ENCODE assay signal across 8 mouse cellular contexts in the genomic region with DNA sequence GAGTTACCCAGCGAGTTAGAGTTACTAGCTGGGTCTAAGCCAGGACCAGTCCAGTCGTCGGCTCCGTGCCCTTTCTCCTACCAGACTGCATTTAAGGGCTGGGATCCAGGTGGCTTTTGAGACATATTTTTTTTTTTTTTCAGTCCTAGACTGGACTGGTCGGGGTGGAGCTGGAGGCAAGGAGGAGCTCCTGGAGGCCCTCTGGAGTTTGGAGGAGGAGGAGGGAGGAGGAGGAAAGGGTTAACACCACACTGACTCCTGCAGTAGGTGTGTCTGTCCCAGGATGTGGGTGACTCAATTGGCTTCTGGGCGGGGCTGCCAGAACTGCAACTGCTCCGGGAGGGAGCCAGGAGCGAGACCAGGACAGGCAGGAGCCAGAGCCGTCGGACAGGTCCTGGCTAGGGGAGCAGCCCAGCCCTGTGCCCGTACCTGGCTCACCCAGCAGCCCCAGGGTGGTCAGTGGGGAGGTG. TPM values are rescaled to one million over a fixed set of nuclear protein-coding genes. Genes with fewer than 3 reads are reported as not detected.
DNase-seq lines count a peak whose midpoint lies in the region; ATAC-seq lines count a peak whose summit lies in the region.

No protein-coding gene starts in this region.

- intact Hi-C loops in heart, postnatal 10 days (cut with DNase I): no loop called here

- DNase-seq in 3134 (ENCODE audit: extremely low read depth, insufficient read length, low spot score) (peak; percentile 87), ZHBTc4 (ENCODE audit: low read depth, low spot score) (peak; percentile 84)
- DNase-seq in fibroblast of lung, adult 2 months (ENCODE audit: low read depth): peak; percentile 84
- DNase-seq in heart, postnatal 10 days: peak; percentile 67 to 69
- peak; percentile 83 to 94 for DNase-seq in kidney, postnatal 25 days
- DNase-seq in urinary bladder, postnatal 36 days (ENCODE audit: low spot score in 2 of 2): peak; percentile 78 to 90

- peak; percentile 84 for ATAC-seq in megakaryocyte progenitor cell, adult 5-6 weeks (replicated peaks; ENCODE audit: poor library complexity)
- no peak for ATAC-seq in cerebellum, adult (ENCODE audit: insufficient number of reproducible peaks, low FRiP score, low TSS enrichment)

RNA-seq across cellular contexts. Expression of gene Tnks1bp1, which starts 12.8 kb away (rescaled TPM):
- total RNA-seq in heart, postnatal 10 days (2021): 100 to 1,000 TPM; 100 to 108 TPM
- 0.59 and 0.85 TPM in 2 replicates for total RNA-seq in megakaryocyte progenitor cell, adult 5-6 weeks (2015)
- total RNA-seq in megakaryocyte progenitor cell, adult 5-6 weeks (2017): 1.6 and 4.7 TPM in 2 replicates

RNA-seq across cellular contexts. Expression of gene P2rx3, which starts 23.4 kb away (rescaled TPM):
- total RNA-seq in heart, postnatal 10 days (2021): under 1 TPM; 0.24 to 0.42 TPM
- total RNA-seq in megakaryocyte progenitor cell, adult 5-6 weeks (2015): 1.5 and 2.5 TPM in 2 replicates
- total RNA-seq in megakaryocyte progenitor cell, adult 5-6 weeks (2017): 0.46 TPM in 1 of 2 replicates, not detected in the other

RNA-seq across cellular contexts. Expression of gene Ssrp1, which starts 23.6 kb away (rescaled TPM):
- total RNA-seq in heart, postnatal 10 days (2021): 10 to 100 TPM; 68.5 to 69.0 TPM
- 145 and 175 TPM in 2 replicates for total RNA-seq in megakaryocyte progenitor cell, adult 5-6 weeks (2015)
- 390 and 507 TPM in 2 replicates for total RNA-seq in megakaryocyte progenitor cell, adult 5-6 weeks (2017)

Comparison
In these comparisons a context has a peak if more than half of its experiments do, and no peak if none do; other contexts are left out.
1. RNA of gene Tnks1bp1, which starts 12.8 kb away (total RNA-seq): 100 to 108 TPM in heart, postnatal 10 days; 0.59 to 4.7 TPM in megakaryocyte progenitor cell, adult 5-6 weeks; every median in the first group is over 10 times any median in the second.
2. Peak in every context shown above with its lines, with median percentiles within 50 percentile points of each other: DNase-seq.